Mouse (Mus musculus) cerebellum, adult 11 months (tissue): ENCODE results near the gene Pank4.

Source experiments
- DNase-seq: peaks from one replicate; pipeline ENCODE4 v3.0.0; 2022

Gene Pank4

DNA sequence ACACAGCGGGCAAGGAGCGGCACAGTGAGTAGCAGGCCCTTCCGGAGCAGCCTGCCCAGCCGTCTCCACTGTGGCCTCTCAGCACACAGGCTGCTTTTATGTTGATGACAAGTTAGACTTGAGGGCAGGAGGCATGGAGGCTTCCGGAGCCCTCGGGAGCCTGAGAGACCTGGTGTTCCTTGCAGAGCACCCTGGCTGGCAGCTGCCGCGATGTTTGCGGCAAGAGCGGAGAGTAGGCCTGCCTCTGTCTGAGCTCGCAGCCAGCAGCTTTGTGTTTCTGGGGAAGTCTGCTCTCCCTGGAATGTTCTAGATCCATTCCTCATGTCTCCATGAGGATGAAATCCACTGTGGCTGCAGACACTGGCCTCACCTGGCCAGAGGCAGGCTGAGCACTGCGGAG is 8.6 kb downstream of the Pank4 start:
- DNase-seq = no peak

DNA sequence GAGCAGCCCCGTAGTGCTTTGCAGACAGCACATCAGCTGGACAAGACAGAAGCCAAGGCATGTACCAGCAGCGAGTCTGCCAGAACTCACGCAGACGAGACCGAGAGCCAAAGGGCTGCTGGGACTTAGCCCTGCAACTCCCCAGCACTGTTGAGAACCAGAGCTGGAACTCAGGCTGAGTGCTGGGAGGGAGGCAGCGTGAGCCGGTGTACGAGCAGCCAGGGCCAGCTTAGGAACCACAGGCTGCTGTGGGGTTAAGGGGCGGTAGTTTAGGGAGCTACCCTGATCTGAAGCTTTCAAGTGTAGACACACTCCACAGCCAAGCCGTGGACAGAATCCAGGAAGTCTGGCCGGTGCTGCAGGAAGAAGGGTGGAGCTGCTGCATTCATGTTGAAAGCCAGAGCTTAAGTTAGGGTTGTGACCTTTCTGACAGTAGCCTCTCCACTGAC is 10.3 kb downstream of the Pank4 start:
- no peak for DNase-seq

- no peak for DNase-seq
Observed at GRCm38 (mm10) chr4:154980110-154980509, 16.2 kb downstream of the Pank4 start.

GRCm38 (mm10) chr4:154981076-154981475 is 17.2 kb downstream of the Pank4 start:
- no peak for DNase-seq

DNA sequence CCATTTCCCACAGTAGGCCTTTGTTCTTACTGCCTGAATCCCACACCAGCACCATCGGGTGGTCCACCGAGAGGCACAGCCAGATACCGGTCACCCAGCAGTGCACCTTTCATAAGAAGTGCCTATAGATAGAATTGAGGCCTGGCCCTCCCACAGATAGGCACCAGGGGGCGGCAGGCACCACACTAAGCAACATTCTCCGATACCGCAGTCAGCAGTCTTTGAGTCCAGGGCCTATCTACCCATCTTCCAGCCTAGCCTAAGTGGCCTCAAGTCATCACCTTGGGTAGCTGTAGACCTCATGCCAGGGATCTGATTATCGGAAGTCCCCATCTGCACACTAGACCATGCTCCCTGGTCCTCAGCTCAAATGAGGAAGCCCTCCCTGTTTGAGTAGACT is 17.6 kb downstream of the Pank4 start:
- DNase-seq = peak; percentile 64

DNA sequence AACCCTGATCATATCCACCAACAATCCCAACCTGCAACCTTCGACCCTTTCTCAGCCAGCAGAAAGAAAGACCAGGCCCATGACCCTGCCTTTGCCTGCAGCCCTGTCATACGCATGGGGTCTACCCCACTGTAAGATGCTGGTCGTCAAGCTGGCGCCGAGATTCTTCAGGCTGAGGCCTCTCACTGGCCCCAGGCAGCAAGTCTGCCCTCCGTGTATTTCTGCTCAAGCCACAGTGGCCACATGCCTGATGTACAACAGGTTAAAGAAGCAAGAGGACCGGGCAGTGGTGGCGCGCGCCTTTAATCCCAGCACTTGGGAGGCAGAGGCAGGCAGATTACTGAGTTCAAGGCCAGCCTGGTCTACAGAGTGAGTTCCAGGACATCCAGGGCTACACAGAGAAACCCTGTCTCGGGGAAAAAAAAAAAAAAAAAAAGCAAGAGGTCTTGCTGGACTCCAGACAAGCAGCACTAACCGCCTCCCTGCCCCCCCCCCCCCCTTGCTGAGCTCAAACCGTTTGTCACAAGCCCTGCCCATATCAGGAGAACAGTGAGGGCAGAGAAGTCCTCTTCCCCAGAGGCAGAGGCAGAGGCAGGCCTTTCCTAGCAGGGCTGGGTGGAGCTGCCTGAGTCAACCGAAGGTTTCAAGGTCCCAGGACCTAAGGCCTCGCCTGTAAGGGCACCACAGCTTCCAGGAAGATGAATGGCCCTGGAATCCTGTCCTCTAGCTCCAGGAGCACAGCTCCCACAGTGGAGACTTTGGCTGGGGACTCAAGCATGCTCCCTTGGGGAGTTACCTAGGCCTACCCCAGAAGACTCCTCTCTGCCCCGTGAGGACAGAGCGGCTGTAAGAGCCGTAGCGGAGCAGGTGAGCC is 18.6 kb downstream of the Pank4 start:
- no peak for DNase-seq

- DNase-seq = no peak
Observed at GRCm38 (mm10) chr4:154983767-154984166, 19.8 kb downstream of the Pank4 start.

DNA sequence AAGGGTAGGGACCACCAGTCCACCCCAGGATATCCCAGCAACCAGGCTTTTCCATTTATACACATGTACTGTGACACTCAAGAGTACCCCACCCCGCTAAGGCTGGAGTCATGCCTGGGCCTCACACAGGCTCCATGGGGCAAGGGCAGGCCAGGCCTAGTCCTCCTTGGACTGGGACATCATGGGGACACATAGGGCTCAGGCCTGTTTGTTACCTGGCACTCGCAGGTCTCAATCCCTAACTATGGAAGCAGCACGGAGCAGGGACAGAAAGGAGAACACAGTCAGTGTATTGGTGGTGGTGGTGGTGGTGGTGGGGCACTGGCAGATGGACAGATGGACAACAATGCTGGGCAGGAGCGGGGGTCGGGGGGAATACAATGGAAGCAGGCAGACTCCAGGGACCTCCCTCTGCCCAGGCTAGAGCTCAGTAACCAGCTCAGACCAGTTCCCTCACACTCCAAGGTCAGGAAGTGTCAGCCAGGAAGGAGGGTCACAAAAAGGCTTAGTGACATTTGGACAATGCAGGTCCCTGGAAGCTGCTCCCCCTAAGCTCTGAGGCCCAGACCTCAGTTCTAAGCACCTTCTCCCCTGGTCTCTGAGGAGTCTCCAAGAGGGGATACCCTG is 21.3 kb downstream of the Pank4 start:
- no peak for DNase-seq

DNA sequence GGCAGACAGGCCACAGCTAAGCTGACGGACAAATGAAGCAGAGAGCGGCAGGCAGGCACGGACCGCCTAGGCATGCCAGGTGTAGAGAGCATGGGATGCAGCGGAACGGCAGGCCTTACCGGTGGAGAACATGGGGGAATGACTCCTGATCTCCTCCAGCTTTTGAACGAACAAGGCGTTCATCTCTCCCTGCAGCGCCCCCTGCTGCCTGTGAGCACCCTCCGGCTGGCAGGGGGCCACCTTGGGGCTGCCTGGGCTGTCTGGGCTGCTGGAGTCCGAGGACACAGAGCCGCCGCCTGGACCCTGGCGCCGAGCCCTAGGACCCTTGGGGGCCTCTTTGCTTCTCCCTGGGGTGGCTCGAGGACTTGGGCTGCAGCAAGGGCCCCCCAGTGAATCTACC is 22.2 kb downstream of the Pank4 start:
- peak; percentile 67 for DNase-seq

GRCm38 (mm10) chr4:154986750-154987149 is 22.8 kb downstream of the Pank4 start:
- DNase-seq = no peak

- no peak for DNase-seq
Observed at GRCm38 (mm10) chr4:154994876-154995275, 31.0 kb downstream of the Pank4 start.

- DNase-seq = no peak
Observed at GRCm38 (mm10) chr4:154996572-154997154, 32.7 kb downstream of the Pank4 start.

- no peak for DNase-seq
Observed at GRCm38 (mm10) chr4:154999379-154999778, 35.5 kb downstream of the Pank4 start.

GRCm38 (mm10) chr4:155005278-155005677 is 41.4 kb downstream of the Pank4 start:
- no peak for DNase-seq

GRCm38 (mm10) chr4:155006296-155006695 is 42.4 kb downstream of the Pank4 start:
- no peak for DNase-seq

GRCm38 (mm10) chr4:155007641-155008040 is 43.7 kb downstream of the Pank4 start:
- DNase-seq = no peak

DNA sequence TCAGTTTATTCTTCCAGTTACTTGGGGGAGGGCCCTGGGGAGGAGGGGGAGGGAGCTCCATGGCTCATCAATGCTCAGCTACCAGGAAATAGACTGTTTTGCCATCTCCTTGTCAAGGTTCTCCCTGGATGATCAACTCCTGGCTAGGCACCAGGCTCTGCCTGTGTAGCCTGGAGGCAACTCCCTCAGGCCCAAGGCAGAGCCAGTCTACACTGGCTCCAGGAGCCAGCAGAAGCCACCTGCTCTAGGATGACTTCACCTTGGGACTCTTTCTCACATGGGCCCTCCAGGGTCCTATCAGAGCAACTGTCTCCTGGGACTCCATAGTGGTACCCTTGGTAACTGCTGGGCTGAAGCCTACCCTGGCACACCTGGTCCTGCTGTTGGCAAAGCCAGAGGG is 44.2 kb downstream of the Pank4 start:
- DNase-seq = no peak

GRCm38 (mm10) chr4:155009216-155009615 is 45.3 kb downstream of the Pank4 start:
- no peak for DNase-seq

GRCm38 (mm10) chr4:155010870-155011269 is 46.9 kb downstream of the Pank4 start:
- DNase-seq = peak; percentile 89

GRCm38 (mm10) chr4:155011312-155012025 is 47.5 kb downstream of the Pank4 start:
- DNase-seq = peak; percentile 69

GRCm38 (mm10) chr4:155012115-155012514 is 48.2 kb downstream of the Pank4 start:
- peak; percentile 69 for DNase-seq

DNA sequence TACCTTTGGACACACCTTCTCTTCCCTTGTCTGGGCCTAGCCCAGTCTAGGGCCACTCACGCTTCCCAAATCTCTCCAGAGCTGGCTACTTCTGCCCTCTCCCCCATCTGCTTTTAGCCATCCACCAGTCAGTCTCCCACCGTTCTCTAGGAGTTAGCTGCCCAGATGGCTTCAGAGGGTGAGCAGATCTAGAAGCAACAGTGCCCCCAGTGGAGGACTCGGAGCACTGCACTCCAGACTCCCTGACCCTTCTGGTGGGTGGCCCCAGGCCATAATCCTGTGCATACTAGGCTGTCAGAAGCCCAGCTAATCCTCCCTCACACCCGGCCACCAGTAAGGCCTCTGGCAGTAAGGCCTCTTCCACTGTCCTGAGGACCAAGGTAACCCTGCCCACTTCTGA is 48.9 kb downstream of the Pank4 start:
- peak; percentile 82 for DNase-seq

DNA sequence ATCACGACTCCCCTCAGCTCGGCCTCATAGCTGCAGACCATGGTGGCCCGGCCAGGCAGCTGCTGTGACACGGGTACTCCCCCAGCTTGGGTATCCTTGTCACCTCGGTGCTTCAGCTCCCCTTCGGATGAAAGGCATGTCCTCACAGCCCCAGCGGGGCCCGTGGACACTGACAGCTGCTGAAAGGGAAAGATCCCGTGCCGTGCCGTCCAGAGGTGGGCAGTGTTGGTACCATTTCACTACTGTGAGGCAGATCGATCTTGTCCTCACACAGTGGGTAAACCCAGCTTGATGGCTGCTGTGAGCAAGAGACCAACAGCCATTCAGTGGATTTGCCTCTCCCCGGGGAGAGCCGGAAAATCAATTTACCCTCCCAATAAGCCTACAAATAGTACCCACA is 50.3 kb downstream of the Pank4 start:
- DNase-seq = no peak
